Mouse (Mus musculus): ENCODE measurements around the gene Gm45711. TPM values are rescaled to one million over a fixed set of nuclear protein-coding genes. Genes with fewer than 3 reads are reported as not detected.
"Not testable (repeated sequence)": the region's sequence is repeated elsewhere in the genome, so short reads cannot be mapped to it uniquely, and the experiment has no call there.

Gm45711 gene
- polyA plus RNA-seq, 1 experiment, result not detected

DNA sequence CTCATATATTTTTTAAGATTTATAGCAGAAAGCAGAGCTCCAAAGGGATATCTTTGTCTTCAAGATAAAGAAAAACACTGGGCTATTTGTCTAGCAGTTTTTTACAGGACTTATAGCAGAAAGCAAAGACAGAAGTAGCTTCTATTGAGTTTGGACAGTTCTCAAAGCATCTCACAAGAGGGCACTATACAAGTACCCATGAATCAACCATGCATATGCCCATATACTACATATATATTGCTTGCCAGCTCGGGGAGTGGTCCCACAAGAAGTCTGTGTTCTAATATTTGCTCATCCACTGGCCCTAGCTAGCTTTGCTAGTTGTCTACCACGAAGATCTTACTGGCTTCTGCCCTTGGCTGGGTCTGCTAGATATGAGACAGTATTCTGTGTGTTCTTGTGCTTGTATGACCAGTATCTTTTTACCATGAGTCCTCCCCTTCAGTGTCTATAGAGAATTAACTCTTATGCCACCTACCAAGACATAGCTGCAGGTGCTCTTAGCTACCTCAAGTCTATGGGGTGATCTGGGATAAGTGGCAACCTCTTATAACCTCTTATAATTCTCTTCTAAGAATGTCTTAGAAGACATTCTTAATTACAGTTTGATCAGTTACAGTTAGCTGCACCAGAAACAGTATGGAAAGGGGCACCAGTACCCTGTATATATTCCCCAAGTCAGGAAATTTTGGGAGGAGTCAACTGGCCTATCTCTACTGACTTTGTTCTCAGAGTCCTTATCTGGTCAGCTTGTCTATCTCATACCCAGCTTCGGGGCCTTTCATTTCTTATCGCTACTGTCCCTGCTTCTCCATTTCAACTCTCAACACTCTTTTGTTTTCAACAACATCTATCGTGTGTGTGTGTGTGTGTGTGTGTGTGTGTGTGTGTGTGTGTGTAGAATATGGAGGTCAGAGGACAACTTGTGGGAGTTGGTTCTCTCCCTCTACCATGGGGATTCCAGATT lies 23.1 kb upstream of the Gm45711 start:
- Histone ChIP-seq H3K4me3 (ENCODE audit: insufficient read depth, low read length) (no peak overlapping the region), H3K27ac (ENCODE audit: insufficient read depth, low read length) (no peak overlapping the region), H3K4me1 (ENCODE audit: control insufficient read depth, insufficient read depth, low read length) (no peaks in the 10 kb centered on the region)
- TF ChIP-seq POLR2A (IDR thresholded peaks at IDR 0.05; ENCODE audit: extremely low read depth, insufficient read depth, low read length) (no peak), CTCF (IDR thresholded peaks at IDR 0.05; ENCODE audit: extremely low read depth, insufficient read depth, low read length) (no peak)

DNA sequence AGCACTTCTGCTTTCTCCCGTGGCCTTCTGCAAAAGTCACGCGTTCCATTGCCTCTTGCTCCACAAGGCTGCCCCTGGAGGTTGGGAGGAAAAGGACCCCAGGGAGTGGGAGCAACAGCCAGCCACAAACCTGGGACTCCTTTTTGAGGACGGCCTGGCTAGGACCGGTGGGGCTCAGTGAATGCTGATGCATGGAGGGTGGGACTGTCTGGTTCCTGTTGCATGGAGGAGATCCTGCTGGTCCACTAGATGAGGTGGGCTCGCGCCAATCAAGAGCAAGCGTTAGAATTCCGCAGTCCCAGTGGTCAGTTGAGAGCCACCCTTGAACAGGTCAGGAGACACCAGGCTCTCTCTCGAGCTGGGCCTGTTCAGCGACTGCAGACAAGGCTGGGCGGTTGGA lies 12.0 kb upstream of the Gm45711 start, which contains the start of gene Cmtm2b:
Gene Cmtm2b (plus strand): TSS at position 301 of the 400 bp plus-strand sequence.
- not testable (repeated sequence) for H3K27ac ChIP-seq (ENCODE audit: insufficient read depth, low read length); H3K4me3 ChIP-seq (ENCODE audit: insufficient read depth, low read length); H3K4me1 ChIP-seq (ENCODE audit: control insufficient read depth, insufficient read depth, low read length)

DNA sequence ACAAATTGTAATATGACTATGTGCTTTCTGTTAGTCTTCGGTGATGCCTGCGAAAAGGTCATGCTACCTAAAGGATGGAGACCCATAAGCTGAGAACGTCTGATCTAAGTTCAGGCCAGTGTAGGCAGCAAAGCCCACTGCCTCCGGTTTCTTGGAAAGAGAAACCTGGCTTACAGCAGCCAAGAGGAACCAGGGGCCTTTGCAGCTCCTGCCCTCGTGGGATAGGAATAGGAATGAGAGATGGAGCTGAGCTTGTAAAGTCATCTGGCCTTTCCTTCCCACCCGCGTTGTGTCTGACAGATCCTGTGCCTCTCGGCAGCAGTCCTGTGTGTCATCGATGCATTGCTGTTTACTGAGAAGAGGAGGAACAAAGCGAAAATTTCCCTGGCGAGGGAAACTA lies 11.4 kb upstream of the Gm45711 start, which contains the start of gene Gm11020:
Gene Gm11020 (plus strand): TSS at position 301 of the 400 bp plus-strand sequence.
- H3K4me1 ChIP-seq (ENCODE audit: control insufficient read depth, insufficient read depth, low read length); H3K27ac ChIP-seq (ENCODE audit: insufficient read depth, low read length); H3K4me3 ChIP-seq (ENCODE audit: insufficient read depth, low read length): not testable (repeated sequence)

DNA sequence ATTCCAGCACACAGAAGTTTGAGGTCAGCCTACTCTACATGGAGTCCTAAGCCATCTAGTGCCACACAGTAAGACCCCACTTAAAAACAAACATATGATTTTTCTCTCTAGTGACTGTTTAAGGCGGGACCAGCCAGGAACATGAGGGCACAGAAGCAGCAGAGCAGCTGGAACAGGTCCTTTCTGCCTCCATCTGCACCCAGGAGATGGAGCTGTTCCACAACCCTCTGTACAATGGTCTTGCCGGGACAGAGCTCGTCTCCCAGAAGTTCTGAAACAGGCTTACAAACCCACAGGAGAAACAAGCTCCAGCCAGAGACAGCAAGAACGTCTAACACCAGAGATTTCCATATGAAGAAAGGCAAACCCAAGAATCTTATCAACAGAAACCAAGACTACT lies 3.4 kb upstream of the Gm45711 start:
- H3K4me3 ChIP-seq (ENCODE audit: insufficient read depth, low read length), result no peak overlapping the region
- H3K27ac ChIP-seq (ENCODE audit: insufficient read depth, low read length), result no peak overlapping the region
- H3K4me1 ChIP-seq (ENCODE audit: control insufficient read depth, insufficient read depth, low read length), result no peaks in the 10 kb centered on the region
- TF ChIP-seq POLR2A (IDR thresholded peaks at IDR 0.05; ENCODE audit: extremely low read depth, insufficient read depth, low read length) (no peak), CTCF (IDR thresholded peaks at IDR 0.05; ENCODE audit: extremely low read depth, insufficient read depth, low read length) (peak; percentile 56)

DNA sequence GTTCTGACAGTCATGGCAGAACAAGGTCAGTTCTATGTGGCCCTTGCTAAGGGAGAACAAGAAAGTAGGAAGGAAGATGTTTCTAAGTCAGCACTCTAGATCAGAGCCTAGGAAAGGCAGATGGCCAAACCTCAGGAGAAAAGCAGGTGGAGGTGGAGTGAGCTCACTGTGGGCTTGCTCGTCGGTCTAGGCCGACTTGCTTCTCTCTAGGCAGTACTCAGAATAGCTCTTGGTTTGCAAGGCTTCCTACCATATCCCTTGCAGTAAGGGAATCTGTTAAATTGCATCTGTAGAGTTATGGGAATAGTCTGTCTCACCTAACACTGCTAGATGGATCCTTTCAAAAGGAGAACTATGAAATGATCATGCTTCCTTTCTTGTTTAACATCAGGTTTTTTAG lies 2.1 kb upstream of the Gm45711 start:
- H3K27ac ChIP-seq (ENCODE audit: insufficient read depth, low read length); H3K4me3 ChIP-seq (ENCODE audit: insufficient read depth, low read length); H3K4me1 ChIP-seq (ENCODE audit: control insufficient read depth, insufficient read depth, low read length): not testable (repeated sequence)

DNA sequence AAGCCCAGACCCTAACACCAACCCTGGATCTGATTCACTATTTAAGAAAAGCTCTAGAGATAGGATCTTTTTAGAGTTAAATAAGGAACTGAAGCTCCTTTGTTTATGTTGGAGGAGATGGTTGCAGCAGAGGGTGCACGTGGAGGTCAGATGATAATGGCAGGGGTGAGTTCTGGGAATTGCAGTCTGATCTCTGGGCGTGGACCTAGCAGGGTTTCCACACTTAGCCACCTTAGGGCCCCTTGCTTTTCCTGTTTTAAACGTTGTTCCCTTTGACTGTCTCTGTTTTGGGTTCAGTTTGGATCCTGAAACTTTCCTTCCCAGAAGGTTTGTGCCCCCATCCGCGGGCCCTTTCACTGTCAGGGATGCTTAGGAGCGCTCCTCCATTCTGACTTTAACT lies 1.5 kb downstream of the Gm45711 start:
- not testable (repeated sequence) for H3K4me1 ChIP-seq (ENCODE audit: control insufficient read depth, insufficient read depth, low read length); H3K27ac ChIP-seq (ENCODE audit: insufficient read depth, low read length); H3K4me3 ChIP-seq (ENCODE audit: insufficient read depth, low read length)

DNA sequence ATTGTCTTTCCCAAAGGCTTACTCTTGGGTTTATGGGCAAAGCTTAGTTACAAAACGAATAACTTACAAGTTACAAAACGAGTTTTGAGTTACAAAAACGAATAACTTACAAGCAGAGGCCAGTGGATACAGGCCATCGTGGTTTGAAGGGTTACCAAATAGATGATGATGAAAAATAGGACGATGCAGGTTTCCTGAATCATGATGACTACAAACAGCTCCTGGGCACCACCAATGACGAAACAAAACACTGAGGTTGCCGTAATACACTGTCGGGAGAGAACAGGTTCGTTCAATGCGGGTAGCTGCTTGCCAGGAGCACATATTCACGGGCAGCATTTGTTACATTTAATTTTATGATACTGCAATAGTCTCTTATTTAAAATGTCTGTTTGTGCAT lies 4.9 kb downstream of the Gm45711 start:
- H3K4me1 ChIP-seq (ENCODE audit: control insufficient read depth, insufficient read depth, low read length), result no peaks in the 10 kb centered on the region
- no peak overlapping the region for H3K27ac ChIP-seq (ENCODE audit: insufficient read depth, low read length)
- H3K4me3 ChIP-seq (ENCODE audit: insufficient read depth, low read length), result no peak overlapping the region
- TF ChIP-seq CTCF (IDR thresholded peaks at IDR 0.05; ENCODE audit: extremely low read depth, insufficient read depth, low read length) (no peak), POLR2A (IDR thresholded peaks at IDR 0.05; ENCODE audit: extremely low read depth, insufficient read depth, low read length) (no peak)

DNA sequence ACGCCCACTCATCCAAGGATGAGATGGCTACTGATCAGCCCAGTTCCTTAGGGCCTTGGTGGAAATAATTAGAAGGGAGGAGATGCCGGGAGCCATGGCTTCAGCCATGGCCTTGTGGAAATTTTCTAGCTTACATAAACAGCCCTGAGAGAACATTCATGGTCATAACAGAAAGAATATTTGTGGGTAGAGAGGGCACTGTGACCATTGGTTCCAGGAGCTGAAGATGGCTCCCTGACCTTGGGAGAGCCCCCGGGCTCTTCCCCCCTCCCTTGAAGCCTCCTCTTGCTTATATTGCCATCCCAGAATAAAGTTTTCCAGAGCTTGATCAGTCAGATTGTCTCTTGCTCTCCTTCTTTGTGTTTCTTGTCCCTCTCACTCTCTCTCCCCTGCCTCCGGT lies 7.3 kb downstream of the Gm45711 start:
- not testable (repeated sequence) for H3K4me3 ChIP-seq (ENCODE audit: insufficient read depth, low read length); H3K4me1 ChIP-seq (ENCODE audit: control insufficient read depth, insufficient read depth, low read length); H3K27ac ChIP-seq (ENCODE audit: insufficient read depth, low read length)

DNA sequence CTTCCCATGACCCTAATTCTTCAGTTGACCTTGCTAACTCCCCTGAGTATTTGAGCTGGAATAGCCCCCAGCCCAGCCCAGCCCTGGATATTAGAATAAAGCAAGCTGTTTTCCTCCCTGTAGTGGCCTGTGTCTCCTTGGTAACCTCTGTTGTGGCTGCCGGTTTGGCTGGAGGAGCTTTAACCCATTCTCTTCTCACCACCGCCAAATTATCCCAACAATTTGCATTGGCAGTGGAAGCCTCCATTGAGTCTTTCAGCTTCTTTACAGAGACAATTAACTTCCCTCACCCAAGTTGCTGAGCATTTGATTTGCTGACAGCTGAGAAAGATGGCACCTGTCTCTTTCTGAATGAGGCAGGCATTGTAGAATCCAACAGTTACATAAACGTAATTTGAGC lies 8.3 kb downstream of the Gm45711 start:
- H3K4me3 ChIP-seq (ENCODE audit: insufficient read depth, low read length); H3K27ac ChIP-seq (ENCODE audit: insufficient read depth, low read length); H3K4me1 ChIP-seq (ENCODE audit: control insufficient read depth, insufficient read depth, low read length): not testable (repeated sequence)

DNA sequence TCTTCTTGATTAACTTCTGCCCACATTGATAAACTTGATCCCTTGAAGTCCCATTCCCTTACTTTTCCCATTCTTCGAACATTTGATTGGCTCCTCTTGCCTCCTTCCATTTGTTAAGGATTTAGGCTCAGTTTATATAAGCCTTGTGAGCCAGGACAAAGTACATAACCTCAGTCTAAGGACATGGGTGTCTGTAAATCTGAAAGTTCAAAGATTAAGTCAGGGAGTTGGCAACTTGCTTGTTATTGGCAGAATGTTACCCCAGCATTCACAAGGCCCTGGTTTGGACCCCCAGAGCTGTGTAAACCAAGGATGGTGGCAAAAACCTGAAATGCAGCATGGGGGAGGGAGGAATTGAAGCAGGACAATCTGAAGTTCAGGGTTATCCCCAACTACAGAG lies 15.5 kb downstream of the Gm45711 start:
- H3K4me3 ChIP-seq (ENCODE audit: insufficient read depth, low read length), result no peak overlapping the region
- no peaks in the 10 kb centered on the region for H3K4me1 ChIP-seq (ENCODE audit: control insufficient read depth, insufficient read depth, low read length)
- no peak for TF ChIP-seq POLR2A (IDR thresholded peaks at IDR 0.05; ENCODE audit: extremely low read depth, insufficient read depth, low read length)
- no peak for TF ChIP-seq CTCF (IDR thresholded peaks at IDR 0.05; ENCODE audit: extremely low read depth, insufficient read depth, low read length)
- no peak overlapping the region for H3K27ac ChIP-seq (ENCODE audit: insufficient read depth, low read length)

DNA sequence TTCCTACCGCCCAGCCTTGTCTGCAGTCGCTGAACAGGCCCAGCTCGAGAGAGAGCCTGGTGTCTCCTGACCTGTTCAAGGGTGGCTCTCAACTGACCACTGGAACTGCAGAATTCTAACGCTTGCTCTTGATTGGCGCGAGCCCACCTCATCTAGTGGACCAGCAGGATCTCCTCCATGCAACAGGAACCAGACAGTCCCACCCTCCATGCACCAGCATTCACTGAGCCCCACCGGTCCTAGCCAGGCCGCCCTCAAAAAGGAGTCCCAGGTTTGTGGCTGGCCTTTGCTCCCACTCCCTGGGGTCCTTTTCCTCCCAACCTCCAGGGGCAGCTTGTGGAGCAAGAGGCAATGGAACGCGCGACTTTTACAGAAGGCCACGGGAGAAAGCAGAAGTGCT lies 16.8 kb downstream of the Gm45711 start, which contains the start of gene Cmtm2a:
Gene Cmtm2a (minus strand): TSS at position 101 of the 400 bp plus-strand sequence.
- H3K4me1 ChIP-seq (ENCODE audit: control insufficient read depth, insufficient read depth, low read length), result not testable (repeated sequence)

More for the DNA sequence above, 16.8 kb downstream of the Gm45711 start, which contains the start of gene Cmtm2a:
- not testable (repeated sequence) for H3K27ac ChIP-seq (ENCODE audit: insufficient read depth, low read length); H3K4me3 ChIP-seq (ENCODE audit: insufficient read depth, low read length)

All from cortical plate, adult 2 months (tissue).